Mouse (Mus musculus) c-Kit-positive CD71-positive TER-119-positive erythroid progenitor cells, embryonic 14.5 days (primary cell): ENCODE measurements around the gene Ebp.

Experiments
- DNase-seq: peaks from one replicate; pipeline ENCODE4 v3.0.0-alpha.2; 2013; ENCODE audit warnings: low spot score

Gene Ebp

DNA sequence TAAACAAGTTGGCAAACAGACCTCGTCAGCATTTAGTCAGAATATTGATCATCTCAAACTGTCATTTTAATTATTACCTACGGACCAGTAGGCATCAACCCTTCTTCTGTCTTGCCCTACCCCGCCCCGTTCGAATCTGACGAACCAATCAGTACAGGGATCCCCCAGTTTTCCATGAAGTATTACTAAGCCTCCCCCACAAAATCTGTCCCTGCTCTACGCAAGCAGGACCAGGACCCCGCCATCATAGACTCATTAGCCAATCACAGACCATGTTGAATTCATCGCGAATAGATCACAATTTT is at the start of gene Ebp:
Gene Ebp (minus strand): TSS at position 94 of the 305 bp plus-strand sequence.
- DNase-seq, result no peak

DNA sequence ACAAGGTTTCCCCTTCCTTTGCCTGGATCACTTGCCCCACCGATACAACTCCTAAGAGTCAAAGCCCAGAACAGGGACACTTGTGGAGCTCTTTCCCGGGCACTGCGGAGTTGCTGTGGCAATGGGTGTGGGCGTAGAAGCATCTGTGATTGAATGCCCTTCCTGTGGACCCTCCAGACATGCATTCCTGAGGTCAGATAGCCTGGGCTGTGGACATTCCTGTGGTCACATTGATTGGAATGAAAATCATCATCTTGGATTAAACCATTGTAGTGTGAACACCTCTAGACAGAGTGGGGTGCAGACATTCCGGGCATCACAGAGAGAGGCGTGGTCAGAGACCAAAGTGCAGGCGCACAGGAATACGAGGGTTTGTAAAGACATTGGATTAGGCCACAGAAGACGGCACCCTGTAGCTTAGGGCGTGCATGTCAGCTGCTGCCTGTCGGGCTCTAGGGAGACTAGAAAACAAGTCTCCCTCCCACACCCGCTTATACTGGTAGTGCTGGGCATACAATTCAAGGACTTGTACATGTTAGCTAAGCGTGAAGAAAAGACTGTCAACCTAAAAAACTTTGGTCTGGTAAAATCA is 45.6 kb upstream of the Ebp start:
- no peak for DNase-seq

DNA sequence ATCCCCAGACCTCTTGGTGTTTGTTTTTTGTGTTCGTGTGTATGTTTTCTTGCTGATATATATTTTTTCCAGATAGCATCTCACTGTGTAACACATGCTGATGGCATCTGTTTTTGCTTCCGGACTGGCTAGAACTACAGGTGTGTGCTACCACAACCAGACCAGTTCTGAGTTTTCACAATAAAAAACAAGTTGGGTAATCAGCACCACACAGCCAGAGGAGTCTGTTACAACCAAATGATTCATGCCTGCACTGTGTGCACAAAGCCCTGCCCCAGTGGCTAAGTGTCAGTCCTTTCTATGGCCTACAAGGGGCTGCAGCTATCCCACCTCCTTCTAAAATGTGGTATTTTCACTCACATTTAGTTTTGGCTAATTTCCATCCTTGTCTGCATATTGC is 43.4 kb upstream of the Ebp start:
- no peak for DNase-seq

DNA sequence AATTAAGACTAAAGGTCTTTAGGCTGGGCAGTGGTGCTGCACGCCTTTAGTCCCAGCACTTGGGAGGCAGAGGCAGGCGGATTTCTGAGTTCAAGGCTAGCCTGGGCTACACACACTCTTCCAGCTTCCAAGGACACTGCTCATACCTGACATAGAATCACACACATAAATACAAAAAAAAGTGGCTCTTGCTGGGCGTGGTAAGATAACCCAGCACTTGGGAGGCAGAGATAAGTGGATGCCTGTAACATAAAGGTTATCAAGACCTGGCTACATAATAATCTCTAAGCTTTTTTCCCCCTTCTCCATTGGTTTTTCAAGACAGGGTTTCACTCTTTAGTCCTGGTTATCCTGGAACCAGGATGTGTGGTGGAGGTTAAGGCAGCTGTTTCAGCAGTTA is 40.3 kb upstream of the Ebp start:
- DNase-seq, result peak; percentile 14

DNA sequence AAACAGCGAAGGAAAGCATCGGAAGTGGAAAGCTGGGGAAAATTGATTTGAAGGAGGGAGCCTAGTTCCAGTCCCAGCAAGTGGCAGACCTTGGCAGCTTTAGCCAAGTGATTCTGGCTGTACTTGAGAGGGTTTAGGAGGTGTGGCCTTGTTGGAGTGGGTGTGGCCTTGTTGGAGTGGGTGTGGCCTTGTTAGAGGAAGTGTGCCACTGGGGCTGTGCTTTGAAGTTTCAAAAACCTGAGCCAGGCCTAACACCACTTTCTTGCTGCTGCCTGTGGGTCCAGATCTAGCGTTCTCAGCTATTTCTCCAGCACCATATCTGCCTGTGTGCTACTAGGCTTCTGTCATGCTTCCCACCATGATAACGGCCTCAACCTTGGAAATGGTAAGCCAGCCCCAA is 37.0 kb upstream of the Ebp start:
- no peak for DNase-seq

DNA sequence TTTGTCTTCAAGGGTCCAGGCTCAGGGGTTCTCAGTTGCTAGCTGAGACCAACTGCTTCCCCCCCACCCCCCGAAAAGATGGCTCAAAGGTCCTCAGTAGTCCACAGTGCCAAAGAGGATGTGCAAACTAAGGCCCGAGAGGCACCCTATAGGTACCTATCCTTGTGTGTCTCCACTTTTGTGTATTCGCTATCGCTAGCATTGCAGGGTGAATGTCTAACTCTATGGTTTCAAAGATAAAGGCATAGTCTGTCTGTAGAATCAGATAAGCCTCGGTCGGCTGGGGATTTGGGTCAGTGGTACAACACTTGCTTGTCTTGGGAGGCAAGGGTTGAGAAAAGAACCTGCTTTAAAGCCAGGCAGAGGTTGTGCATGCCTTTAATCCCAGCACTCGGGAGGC is 30.2 kb upstream of the Ebp start:
- DNase-seq, result no peak

DNA sequence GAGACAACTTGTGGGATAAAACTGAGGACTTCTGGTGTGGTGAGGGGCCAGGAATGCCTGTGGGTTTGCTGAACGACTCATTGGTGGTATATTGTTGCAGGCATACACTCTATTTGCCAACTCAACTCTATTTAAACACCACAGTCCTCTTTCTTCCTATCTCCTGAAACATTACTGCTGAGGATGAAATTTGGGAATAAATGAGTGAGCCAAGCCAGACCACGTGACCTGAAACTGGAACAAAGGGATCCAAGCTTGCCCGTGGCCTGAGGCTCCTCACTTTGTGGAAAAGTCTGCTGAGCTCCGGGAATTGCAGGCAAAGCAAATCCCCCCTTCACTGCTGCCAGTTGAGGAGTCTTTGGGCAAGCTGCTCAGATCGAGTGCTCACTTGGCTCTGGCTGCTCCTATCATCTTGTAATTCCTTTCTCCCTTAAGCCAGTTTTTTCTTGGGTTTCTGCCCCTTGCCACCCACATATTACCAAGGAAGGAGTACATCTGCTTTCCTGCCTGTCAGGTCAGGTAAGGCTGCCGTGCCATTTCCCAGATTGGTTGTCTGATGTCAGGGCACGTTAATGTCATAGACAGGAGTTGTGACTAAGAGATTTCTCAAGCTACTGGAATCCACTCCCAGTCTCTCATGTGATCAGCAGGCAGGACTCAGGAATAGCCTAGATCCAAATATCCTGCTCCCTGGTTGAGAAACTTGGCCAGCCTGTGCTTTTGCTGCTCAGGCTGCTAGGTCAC is 29.5 kb upstream of the Ebp start:
- no peak for DNase-seq

DNA sequence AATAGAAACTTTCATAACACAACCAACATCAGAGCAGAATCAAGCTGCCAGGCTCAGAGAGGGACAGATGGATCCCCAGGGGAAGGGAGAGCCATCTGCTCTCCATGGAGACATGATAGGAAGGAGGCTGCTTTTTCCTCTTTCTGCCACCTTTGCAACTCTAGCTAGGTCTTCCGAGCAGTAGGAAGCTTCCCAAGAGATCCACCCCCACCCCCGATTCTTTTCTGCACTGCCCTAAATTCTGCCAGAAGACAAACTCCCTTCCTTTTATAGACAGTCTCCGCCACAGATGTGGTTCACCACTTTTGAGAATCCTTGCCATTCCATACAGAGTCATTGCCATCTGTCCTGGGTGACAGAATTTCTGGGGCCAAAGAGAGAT is 29.0 kb upstream of the Ebp start:
- DNase-seq, result no peak

DNA sequence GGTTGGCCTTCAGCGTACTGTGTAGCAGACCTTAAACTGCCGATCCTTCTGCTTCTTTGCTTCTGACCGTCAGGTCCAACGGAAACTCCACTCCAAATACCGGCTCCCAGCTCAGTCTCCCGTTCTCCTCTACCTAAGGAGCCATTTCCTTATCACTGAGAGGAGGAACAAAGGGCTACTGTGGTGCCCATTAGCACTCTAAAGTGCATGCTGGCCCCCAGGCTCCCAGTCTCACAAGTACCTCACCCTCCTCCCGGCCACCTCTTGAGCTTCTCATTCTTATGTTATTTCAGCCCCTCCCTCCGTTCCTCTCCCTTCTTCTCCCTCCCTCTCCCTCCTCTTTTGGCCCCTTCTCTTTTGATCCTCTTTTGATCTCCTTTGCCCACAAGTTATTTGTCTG is 26.3 kb upstream of the Ebp start:
- no peak for DNase-seq

DNA sequence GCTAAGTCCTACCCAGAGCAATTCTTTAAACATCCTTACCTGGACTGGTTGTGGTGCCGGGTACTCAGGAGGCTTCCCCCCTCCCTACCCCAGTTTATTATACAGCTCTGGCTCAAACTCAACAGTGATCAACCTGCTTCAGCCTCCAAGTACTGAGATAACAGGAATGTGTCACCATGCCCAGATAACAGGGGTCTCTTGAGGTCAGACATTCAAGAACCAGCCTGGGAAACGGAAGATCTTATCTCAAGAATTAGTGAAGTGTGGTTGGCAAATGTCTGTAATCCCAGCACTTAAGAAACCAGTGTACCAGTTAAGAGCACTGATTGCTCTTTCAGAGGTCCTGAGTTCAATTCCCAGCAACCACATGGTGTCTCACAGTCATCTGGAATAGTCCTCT is 24.8 kb upstream of the Ebp start:
- DNase-seq, result no peak

DNA sequence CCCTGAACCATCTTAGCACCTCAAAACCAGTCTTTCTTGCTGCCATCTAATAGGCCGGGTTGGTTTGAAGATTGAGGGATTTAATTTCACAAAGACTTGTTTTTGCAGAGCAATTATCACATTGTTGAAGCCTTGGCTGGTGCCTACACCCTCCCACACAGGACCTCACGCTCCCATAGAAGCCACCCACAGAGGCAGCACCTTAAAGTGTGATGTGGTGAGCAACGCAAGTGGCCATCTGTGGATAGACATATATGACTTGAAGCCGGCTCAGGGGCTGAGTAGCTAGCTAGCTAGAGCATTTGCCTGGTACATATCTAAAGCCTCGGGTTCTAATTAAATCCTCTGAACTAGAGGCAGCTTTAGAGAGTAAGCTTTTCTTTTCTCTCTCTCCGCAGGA is 24.1 kb upstream of the Ebp start:
- DNase-seq, result no peak

DNA sequence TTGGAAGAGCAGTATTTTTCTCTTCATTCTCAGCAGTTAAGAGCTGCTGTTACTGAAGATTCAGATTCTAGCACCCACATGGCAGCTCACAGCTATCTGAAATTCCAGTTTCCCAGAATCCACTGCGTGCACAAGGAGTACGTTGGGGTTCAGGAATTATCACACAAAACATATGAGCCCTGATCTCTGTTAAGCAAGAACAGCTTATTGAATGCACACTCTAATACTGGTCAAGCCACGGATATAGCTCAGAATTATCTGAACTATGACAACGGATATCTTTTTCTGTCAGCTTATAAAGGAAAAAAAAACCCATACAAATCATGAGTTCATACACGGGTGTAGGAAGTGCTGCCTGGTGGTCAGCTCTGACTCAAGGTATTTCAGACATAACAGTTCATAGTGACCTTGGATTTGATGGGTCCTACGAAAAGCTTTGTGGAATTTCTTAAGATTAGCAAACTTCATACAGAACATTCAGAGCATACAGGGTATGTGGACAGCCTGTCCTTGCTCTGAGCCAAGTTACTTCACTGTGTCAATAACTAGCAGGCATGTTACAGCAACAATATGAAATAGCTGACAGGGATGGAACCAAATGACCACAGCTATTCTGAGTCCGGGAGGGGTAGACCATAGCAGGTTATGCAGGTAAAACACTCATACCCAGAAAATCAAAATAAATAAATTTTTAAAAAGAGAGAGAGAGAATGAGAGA is 18.3 kb upstream of the Ebp start:
- no peak for DNase-seq

DNA sequence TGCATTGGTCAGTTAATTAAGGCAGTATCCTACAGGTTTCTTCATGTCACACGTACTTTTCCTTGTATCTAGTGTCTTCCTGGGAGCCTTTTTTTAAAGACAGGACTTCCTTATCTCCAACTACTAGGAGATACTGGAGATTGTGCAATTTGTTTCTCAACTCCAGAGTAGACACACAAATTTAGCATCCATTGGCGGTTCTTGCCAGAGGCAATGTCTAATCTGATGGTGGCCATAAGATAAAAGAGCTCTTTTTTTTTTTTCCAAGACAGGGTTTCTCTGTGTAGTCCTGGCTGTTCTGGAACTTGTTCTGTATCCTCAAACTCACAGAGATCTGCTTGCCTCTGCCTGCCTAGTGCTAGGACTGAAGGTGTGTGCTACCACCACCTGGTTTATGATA is 16.4 kb upstream of the Ebp start:
- no peak for DNase-seq

DNA sequence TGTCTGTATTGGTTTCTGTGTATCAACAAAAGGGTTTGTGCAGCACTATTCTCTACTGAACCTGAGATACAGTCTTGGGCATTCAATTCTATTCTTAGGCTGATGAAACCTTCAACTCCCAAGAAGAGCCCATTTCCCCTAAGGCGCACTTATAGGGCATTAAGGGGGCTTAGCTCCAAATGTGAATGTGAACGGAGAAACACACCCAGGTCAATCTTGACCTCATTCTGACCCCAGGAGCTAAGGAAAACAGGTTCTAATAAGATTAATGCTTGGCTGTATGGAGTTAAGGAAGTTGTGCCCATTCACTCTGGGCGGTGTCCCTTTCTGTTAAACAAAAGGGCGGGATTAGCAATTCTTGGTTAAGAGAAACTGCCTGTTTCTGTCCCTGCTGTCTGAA is 13.9 kb upstream of the Ebp start:
- no peak for DNase-seq

DNA sequence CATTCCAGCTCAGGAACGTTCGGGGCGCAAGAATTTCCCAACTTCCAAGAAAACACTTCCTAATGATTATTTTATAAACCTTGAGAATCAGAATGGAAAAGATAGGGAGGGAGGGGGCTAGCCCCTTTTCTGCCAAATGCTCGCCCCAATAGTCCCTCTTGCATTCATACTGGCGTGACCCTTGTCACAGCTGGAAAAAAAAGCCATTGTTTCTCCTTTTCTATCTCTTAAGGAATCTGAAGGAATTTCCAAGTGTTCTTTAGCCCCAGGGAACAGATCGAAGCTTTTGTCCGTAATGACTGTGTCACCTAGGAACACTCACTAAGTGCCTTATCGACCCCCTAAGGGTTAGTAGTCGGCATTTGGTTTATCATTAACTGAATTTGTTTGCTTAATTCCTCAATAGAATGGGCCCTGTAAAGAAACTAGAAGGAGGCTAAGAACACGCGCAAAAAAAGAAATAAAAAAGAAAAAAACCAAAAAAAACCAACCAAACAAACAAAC is 13.4 kb upstream of the Ebp start:
- DNase-seq, result no peak

DNA sequence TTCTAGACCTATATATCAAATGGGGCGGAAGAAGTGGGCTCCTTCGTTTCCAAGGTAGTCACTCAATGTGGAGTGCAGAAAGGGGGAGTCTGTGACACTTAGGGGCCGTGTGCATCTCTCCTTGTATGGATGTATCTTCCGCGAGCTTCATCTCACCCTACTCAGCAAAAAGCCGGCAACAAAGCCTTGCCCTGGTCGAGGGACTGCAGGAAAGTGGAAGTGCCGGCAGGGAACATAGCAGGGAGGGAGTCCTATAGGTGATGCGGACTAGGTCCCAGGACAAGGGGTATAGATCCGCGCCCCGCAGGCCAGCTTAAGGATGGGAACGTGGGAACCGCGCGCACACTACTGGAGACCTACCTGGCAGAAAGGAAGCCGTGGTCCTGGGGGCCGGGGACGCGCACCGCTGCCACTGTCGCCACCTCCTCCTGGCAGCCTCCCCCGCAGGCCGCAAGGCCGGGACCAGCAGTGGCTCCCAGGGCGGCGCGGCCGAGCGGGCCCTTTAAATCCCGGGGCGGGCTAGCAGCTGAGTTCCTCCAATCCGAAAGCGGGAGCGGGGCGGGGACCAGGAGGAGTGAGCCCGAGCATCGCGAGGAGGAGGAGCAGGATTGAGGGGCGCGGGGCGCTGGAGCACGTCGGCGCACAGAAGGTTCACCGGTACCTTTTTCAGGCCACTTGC is 12.8 kb upstream of the Ebp start, which contains the start of gene Porcn:
Gene Porcn (minus strand): TSS at position 511 of the 679 bp plus-strand sequence.
- peak; percentile 59 for DNase-seq

DNA sequence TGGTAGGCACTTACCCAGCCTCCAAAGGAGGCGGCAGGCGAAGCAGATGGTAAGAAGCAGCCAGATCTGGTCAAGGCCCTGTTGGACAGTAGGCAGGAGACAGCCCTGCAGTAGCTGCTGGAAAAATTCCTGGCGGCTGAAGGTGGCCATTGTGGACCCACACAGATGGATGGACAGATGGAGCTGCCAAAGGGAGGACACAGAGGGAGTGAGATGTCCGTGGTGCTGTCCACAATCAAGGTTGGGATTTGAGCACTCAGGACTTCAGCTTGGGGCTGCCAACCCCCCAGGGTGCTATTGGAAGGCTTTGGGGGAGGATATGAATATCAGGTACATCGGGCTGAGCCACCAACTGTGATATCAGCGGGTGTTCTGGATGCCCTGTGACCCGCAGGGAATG is 12.2 kb upstream of the Ebp start:
- DNase-seq, result no peak

DNA sequence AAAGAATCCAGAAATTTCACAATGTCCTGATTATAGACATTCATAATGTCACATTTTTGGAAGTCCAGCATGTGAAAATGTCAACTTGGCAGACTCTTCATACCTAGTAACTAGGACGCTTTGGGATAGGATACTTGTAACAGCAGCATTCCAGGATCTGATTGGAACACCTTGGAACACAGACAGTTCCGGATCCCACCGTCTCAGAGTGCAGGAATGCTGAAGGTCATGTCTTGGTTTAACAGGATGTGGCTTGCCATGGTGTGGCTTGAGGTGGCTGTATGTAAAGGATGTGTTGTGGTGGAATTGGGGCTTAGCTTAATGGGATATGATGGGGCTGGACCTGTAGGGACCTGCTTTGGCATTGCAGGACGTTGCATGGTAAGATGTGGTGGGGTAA is 11.8 kb upstream of the Ebp start:
- DNase-seq, result no peak

DNA sequence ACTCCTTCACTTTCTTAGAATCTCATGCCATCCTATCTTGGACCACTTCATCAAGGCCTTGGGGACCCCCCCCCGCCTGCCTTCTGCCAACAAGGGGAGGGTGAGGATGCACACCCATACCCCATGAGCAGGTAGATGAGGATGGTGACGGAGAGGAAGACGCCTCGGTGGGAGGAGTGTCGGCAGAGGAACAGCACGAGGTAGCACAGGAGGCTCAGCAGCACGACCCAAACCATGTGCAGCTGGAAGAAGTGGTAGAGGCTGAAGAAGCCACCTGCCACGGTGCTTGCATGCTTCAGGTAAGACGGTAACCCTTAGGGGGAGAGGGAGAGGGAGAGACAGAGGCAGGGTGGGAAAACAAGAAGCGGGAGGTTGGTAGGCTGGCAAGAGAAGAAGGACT is 10.8 kb upstream of the Ebp start:
- DNase-seq, result no peak

DNA sequence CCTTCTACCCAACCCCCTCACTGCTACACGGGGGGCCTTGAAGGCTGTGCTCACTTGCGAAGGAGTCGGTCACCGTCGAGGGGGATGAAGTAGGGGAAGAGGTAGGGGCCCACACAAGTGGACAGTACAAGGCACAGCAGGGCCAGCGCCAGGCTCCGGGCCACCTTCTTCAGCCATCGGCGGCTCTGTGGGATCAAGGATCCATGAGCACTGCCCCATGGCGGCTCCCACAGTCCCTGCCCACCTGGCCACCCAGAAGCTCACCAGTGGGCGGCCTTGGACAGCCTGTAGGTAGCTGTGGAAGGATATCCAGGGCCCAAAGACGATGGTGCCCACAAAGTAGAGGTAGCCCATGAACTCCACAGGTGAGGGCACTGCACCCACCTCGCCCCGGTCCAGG is 9.8 kb upstream of the Ebp start:
- DNase-seq, result no peak

DNA sequence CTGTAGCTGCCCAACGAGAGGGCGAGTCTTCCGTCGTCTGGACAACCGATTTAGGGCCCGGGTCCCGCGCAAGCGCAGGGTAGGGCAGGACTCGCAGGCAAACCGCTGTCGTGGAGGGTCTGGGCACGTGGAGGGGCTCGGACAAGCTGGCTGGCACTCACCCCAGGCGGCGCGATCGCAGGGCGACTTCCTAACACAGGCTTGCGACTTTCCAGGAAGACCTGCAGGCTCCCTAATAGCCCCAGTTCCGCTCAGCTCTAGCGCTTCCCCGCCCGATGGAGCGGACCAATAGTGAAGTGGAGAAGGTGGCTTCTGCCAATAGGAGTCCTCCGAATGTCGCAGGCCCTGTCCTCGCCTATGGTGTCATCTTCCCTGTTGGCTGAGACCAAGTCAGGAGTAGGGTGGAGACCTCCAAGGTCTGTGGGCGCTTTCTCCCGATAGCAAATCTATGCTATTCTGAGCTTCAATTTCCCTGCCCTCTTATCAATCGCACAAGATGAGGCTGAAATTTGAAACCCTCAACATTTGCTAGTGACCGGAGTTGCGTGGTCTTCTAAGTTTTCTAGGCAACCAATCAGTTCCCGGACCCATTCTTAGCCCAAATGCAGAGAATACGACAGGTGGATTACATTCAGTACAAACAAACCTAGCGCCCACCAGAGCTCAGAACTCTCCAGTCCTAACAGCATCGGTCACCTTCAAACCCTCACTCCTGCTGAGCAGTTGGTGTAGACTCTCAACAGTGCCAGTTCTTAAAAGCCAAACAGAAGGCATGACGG is 483 bp downstream of the Ebp start:
- DNase-seq, result peak; percentile 77

DNA sequence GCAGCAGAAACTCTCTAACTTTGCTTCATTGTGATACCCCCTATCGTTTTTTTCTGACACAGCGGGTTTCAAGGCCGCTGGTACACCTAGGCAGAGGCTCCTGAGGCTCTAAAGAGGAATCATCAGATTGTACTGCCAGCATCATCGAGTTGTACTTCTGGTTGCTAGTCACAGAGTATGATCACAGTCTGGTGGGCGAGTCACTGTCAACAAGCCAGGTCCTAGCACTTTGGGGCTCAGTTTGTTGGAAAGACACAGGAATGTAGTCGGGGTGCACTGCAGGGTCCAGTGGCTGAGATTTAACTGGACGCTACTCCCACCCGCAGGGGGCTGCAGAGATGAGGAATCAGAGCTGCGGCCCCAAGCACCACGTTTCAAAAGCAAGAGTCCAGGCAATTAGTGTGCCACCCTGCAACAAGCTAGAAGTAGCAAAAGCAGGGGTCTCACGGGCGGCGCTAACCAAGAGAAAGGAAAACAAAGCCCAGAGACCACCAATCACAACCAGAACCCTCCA is 1.1 kb downstream of the Ebp start:
- DNase-seq, result no peak
